Mouse (Mus musculus) G1E (cell line): ENCODE data around the gene Rftn2.

Experiments
- CTCF ChIP-seq: IDR thresholded peaks from 2 replicates; pipeline ENCODE4 v1.5.1; 2012; ENCODE audit warnings: low read depth, low read length, inconsistent platforms, mixed read lengths
- GATA1 ChIP-seq: IDR thresholded peaks from 2 replicates; pipeline ENCODE4 v1.6.1; 2012; ENCODE audit warnings: borderline replicate concordance, low read length, inconsistent platforms, mixed read lengths

GRCm38 (mm10) chr1:55227376-55227775 is 794 bp upstream of the Rftn2 start:
- no peak for TF ChIP-seq CTCF
- no peak for TF ChIP-seq GATA1
